Mouse (Mus musculus) embryonic fibroblast, embryonic 13.5 days (primary cell): ENCODE results near the gene Rtl1. TPM values are rescaled to one million over a fixed set of nuclear protein-coding genes. Genes with fewer than 3 reads are reported as not detected.

Source experiments
- H3K27ac ChIP-seq: 2 replicates; pipeline ENCODE4 v1.5.1; 2012; ENCODE audit warnings: low read length, control low read depth, inconsistent platforms; ENCODE audit not compliant: insufficient read depth
- H3K4me1 ChIP-seq: 2 replicates; pipeline ENCODE4 v1.6.1; 2011; ENCODE audit warnings: low read length; ENCODE audit not compliant: control insufficient read depth, insufficient read depth
- H3K4me3 ChIP-seq: 2 replicates; pipeline ENCODE4 v1.5.1; 2011; ENCODE audit warnings: mild to moderate bottlenecking, control low read depth, low read length; ENCODE audit not compliant: insufficient read depth
- CTCF ChIP-seq: IDR thresholded peaks from 2 replicates; pipeline ENCODE4 v1.5.1; 2011; ENCODE audit warnings: mild to moderate bottlenecking, control low read depth, low read length, moderate library complexity, borderline replicate concordance; ENCODE audit not compliant: insufficient read depth
- POLR2A ChIP-seq: IDR thresholded peaks from 2 replicates; pipeline ENCODE4 v1.6.1; 2011; ENCODE audit warnings: low read depth, mild to moderate bottlenecking, control low read depth, low read length, moderate library complexity
- polyA plus RNA-seq: library from polyadenylated mRNA; stranded (reverse); fragments of >200 nt; gene quantifications from 2 replicates; pipeline ENCODE4 v1.2.4, GENCODE M21; 2011; ENCODE audit warnings: low read depth; ENCODE audit not compliant: missing spikeins, insufficient read length

Gene Rtl1
- polyA plus RNA-seq, 1 experiment: 0.53 TPM

- H3K4me3 ChIP-seq: no peak overlapping the region
- no peaks in the 10 kb centered on the region for H3K4me1 ChIP-seq
- TF ChIP-seq POLR2A (no peak), CTCF (no peak)
- H3K27ac ChIP-seq: no peak overlapping the region
Observed at GRCm38 (mm10) chr12:109612392-109613385, 12.6 kb upstream of the Rtl1 start.

- Histone ChIP-seq H3K27ac (no peak overlapping the region), H3K4me1 (no peaks in the 10 kb centered on the region), H3K4me3 (no peak overlapping the region)
- TF ChIP-seq CTCF: 0 out of 2 replicates have a peak, but pooled peaks have one; percentile 34
- TF ChIP-seq POLR2A: no peak
Observed at GRCm38 (mm10) chr12:109608576-109609440, 8.7 kb upstream of the Rtl1 start.

- Histone ChIP-seq H3K4me3 (no peak overlapping the region), H3K27ac (no peak overlapping the region), H3K4me1 (no peaks in the 10 kb centered on the region)
- no peak for TF ChIP-seq POLR2A
- no peak for TF ChIP-seq CTCF
Observed at GRCm38 (mm10) chr12:109607953-109608352, 7.8 kb upstream of the Rtl1 start.

- Histone ChIP-seq H3K27ac (no peak overlapping the region), H3K4me1 (no peaks in the 10 kb centered on the region), H3K4me3 (no peak overlapping the region)
- no peak for TF ChIP-seq POLR2A
- TF ChIP-seq CTCF: no peak
Observed at GRCm38 (mm10) chr12:109607191-109607590, 7.1 kb upstream of the Rtl1 start.

GRCm38 (mm10) chr12:109604982-109605721 lies 5.0 kb upstream of the Rtl1 start:
- no peak overlapping the region for H3K4me3 ChIP-seq
- TF ChIP-seq CTCF (no peak), POLR2A (no peak)
- H3K27ac ChIP-seq: no peak overlapping the region
- no peaks in the 10 kb centered on the region for H3K4me1 ChIP-seq

GRCm38 (mm10) chr12:109598551-109599250 lies 1.4 kb downstream of the Rtl1 start:
- no peak for TF ChIP-seq POLR2A
- no peak for TF ChIP-seq CTCF
- H3K4me3 ChIP-seq: no peak overlapping the region
- no peak overlapping the region for H3K27ac ChIP-seq
- H3K4me1 ChIP-seq: peaks cover 6% of the 10 kb centered on the region; the same call in 1 of the 2 replicates

- TF ChIP-seq POLR2A (no peak), CTCF (no peak)
- Histone ChIP-seq H3K4me1 (peaks cover 6% of the 10 kb centered on the region; the same call in 1 of the 2 replicates), H3K4me3 (no peak overlapping the region), H3K27ac (no peak overlapping the region)
Observed at GRCm38 (mm10) chr12:109596726-109597125, 3.4 kb downstream of the Rtl1 start.

GRCm38 (mm10) chr12:109596232-109596631 lies 3.9 kb downstream of the Rtl1 start:
- H3K4me3 ChIP-seq: no peak overlapping the region
- no peak for TF ChIP-seq CTCF
- no peak for TF ChIP-seq POLR2A
- H3K27ac ChIP-seq: no peak overlapping the region
- H3K4me1 ChIP-seq: peaks cover 6% of the 10 kb centered on the region; the same call in 1 of the 2 replicates
